Mouse (Mus musculus) right cerebral cortex, adult 18-20 months (tissue): Measurements from ENCODE around the gene Mfap4.

Experiments used
- DNase-seq: peaks from one replicate; pipeline ENCODE4 v3.0.0; 2022; ENCODE audit warnings: mixed read lengths

Mfap4 gene

GRCm38 (mm10) chr11:61519484-61520107 lies 34.4 kb downstream of the Mfap4 start:
- DNase-seq, result no peak

- peak; percentile 45 for DNase-seq
These were observed 41.6 kb downstream of the Mfap4 start for GRCm38 (mm10) chr11:61526872-61527271.

- peak; percentile 31 for DNase-seq
These were observed 44.1 kb downstream of the Mfap4 start for GRCm38 (mm10) chr11:61529268-61529713.

GRCm38 (mm10) chr11:61532820-61533219 lies 47.6 kb downstream of the Mfap4 start:
- no peak for DNase-seq

- DNase-seq, result no peak
These were observed 48.3 kb downstream of the Mfap4 start for GRCm38 (mm10) chr11:61533571-61533970.

- DNase-seq, result no peak
These were observed 50.3 kb downstream of the Mfap4 start for GRCm38 (mm10) chr11:61535530-61535929.

GRCm38 (mm10) chr11:61536952-61537351 lies 51.7 kb downstream of the Mfap4 start:
- no peak for DNase-seq

- DNase-seq, result peak; percentile 57
These were observed 52.1 kb downstream of the Mfap4 start for GRCm38 (mm10) chr11:61537362-61537761.
